Mouse (Mus musculus) lung, embryonic 14.5 days (tissue): ENCODE measurements at regions not wholly inside any gene's neighbourhood (a gene's known extent, or its start where the extent isn't known, plus 50 kb on each side); places are given as distances from the start of the nearest gene placed in this dataset.

ENCODE experiments used
- ATAC-seq: fragments of 200-750 bp; cut with Nextera tagmentation; 2 replicates; pipeline ENCODE4 v1.8.0; 2017; ENCODE audit warnings: mild to moderate bottlenecking, moderate TSS enrichment, moderate library complexity; ENCODE audit not compliant: insufficient read depth
- DNase-seq: peaks from one replicate; pipeline ENCODE4 v3.0.0-alpha.2; 2015
- H3K27ac ChIP-seq: fragments of 300-500 bp; sonication (generic); 2 replicates; pipeline ENCODE4 v1.5.1; 2014; ENCODE audit warnings: low read depth, mild to moderate bottlenecking, moderate library complexity
- H3K27me3 ChIP-seq: fragments of 300-500 bp; sonication (generic); 2 replicates; pipeline ENCODE4 v1.6.1; 2014; ENCODE audit warnings: low read length, control low read depth; ENCODE audit not compliant: insufficient read depth
- H3K36me3 ChIP-seq: fragments of 300-500 bp; sonication (generic); 2 replicates; pipeline ENCODE4 v1.6.1; 2014; ENCODE audit warnings: control low read depth; ENCODE audit not compliant: insufficient read depth
- H3K4me1 ChIP-seq: fragments of 300-500 bp; sonication (generic); 2 replicates; pipeline ENCODE4 v1.6.1; 2014; ENCODE audit warnings: antibody characterized with exemption, control low read depth; ENCODE audit not compliant: insufficient read depth
- H3K4me2 ChIP-seq: fragments of 300-500 bp; sonication (generic); 2 replicates; pipeline ENCODE4 v1.6.1; 2014; ENCODE audit warnings: mild to moderate bottlenecking
- H3K4me3 ChIP-seq: fragments of 300-500 bp; sonication (generic); 2 replicates; pipeline ENCODE4 v1.5.1; 2014; ENCODE audit warnings: low read depth, low read length
- H3K9ac ChIP-seq: fragments of 300-500 bp; sonication (generic); 2 replicates; pipeline ENCODE4 v1.6.1; 2014
- H3K9me3 ChIP-seq: fragments of 300-500 bp; sonication (generic); 2 replicates; pipeline ENCODE4 v1.6.1; 2016; ENCODE audit warnings: low read depth, low read length, control low read depth
- CTCF ChIP-seq: IDR thresholded peaks from 2 replicates; pipeline ENCODE4 v1.5.1; 2016; ENCODE audit warnings: antibody characterized with exemption, low read depth
- WGBS: fragments of 180-500 bp; shearing (Covaris S2); extraction: QIAGEN DNeasy Blood & Tissue Kit; methylation state at CpG from one replicate; pipeline ENCODE4 v1.1.7; 2014; 5-methylcytosine and 5-hydroxymethylcytosine counted together

DNA sequence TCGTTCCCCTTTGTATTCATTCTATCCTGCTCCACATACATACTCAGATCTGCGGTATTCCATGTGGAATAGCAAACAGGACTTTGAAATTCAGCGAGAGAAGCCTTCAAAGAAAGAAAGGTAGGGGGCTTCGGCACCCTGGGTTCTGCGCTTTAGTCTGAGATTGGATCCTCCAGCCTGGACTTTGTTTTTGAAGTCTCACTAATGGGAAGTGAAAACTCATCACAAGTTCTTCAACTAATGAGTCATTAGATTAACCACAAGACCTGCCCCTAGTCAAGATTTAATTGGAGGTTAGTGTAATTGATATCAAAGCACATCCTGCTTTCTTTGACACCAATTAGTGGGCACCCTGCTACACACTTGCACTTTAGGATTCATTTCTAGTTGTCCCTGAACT, 492.5 kb upstream of the Zfp960 start:
- WGBS: 61% methylated on average over 5 of the region's 5 CpGs
- Histone ChIP-seq H3K9ac (no peak overlapping the region), H3K4me2 (no peak overlapping the region), H3K4me3 (no peak overlapping the region), H3K36me3 (no peaks in the 10 kb centered on the region), H3K27ac (no peak overlapping the region), H3K9me3 (no peaks in the 10 kb centered on the region), H3K27me3 (no peaks in the 10 kb centered on the region), H3K4me1 (no peaks in the 10 kb centered on the region)
- no peak for TF ChIP-seq CTCF
- DNase-seq: no peak
- ATAC-seq: no peak

DNA sequence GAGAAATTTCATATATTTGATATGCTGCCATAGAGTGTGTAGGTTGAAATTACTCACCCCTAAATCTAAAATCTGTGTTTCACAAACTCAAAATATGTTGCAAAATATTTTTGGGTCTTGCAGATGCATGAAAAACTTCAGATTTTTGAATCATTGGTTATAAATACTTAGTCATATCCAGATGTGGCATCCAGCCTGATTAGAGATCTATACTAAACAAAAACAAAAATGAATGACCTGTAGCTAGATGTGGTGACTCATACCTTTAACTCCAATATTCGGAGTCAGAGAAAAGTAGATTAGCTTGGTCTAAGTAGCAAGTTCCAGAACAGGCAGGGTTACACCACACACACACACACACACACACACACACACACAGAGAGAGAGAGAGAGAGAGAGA, 475.1 kb upstream of the Zfp960 start:
- no peak for DNase-seq
- Histone ChIP-seq H3K9me3 (no peaks in the 10 kb centered on the region), H3K4me2 (no peak overlapping the region), H3K36me3 (no peaks in the 10 kb centered on the region), H3K27ac (no peak overlapping the region), H3K9ac (no peak overlapping the region), H3K27me3 (no peaks in the 10 kb centered on the region), H3K4me3 (no peak overlapping the region), H3K4me1 (no peaks in the 10 kb centered on the region)
- no peak for ATAC-seq
- no peak for TF ChIP-seq CTCF
- WGBS: 54% methylated on average over 1 of the region's 1 CpGs

DNA sequence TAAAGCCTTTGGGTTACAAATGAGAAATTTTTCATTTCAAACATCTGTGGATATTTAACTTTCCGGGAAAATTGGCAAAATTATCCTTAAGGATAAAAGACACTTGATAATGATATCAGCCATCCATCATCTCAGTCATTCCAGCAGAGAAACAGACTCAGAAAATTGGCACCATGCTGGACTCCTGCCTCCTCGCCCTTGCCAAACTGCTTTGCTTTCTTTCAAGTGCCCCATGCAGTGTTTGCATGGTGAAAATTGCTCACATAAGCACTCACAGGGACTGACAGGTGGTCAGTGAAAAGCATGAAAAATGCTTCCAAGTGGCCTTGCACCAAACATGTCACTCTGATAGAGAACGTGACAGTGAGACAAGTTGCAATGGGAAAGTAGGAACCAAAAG, 464.2 kb upstream of the Zfp960 start:
- no peak for TF ChIP-seq CTCF
- peak; percentile 1 for DNase-seq
- H3K9ac ChIP-seq: no peak overlapping the region
- H3K27ac ChIP-seq: no peak overlapping the region
- no peaks in the 10 kb centered on the region for H3K27me3 ChIP-seq
- H3K9me3 ChIP-seq: no peaks in the 10 kb centered on the region
- no peaks in the 10 kb centered on the region for H3K36me3 ChIP-seq
- ATAC-seq: no peak
- 0 out of 2 replicates have a peak, but pooled peaks cover 3% of the 10 kb centered on the region for H3K4me1 ChIP-seq
- 17% methylated on average over 3 of the region's 3 CpGs for WGBS
- no peak overlapping the region for H3K4me3 ChIP-seq
- H3K4me2 ChIP-seq: no peak overlapping the region

DNA sequence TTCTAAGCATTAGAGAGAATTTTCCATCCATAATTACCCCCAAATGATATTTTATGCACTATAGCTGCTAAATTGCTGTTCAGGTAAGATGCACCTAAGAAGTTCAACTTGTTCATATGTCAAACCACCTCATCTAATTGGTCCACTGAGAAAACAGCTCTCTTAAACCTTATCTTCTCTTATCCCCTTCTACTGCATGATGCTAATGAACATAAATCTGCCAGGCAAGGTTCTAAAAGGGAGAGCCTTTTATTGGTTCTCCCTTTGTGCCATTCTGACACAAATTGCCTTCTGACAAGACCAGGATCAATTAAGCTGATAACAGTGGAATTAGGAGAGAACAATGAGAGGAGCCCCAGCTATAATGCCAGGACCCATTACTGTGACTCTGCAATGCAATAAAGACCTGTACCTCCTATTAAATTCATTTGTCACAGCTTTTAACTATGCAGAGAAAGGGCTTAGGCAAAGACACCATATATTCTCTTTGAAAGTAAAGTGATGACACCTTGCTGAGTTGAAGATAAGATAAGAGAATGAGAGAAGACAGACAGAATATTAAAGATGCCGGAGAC, 451.4 kb upstream of the Zfp960 start:
- Histone ChIP-seq H3K9me3 (no peaks in the 10 kb centered on the region), H3K27me3 (no peaks in the 10 kb centered on the region), H3K4me1 (no peaks in the 10 kb centered on the region), H3K36me3 (no peaks in the 10 kb centered on the region), H3K4me2 (no peak overlapping the region), H3K27ac (no peak overlapping the region), H3K4me3 (no peak overlapping the region), H3K9ac (no peak overlapping the region)
- DNase-seq: no peak
- TF ChIP-seq CTCF: no peak
- no peak for ATAC-seq
- WGBS: 34% methylated on average over 1 of the region's 1 CpGs

DNA sequence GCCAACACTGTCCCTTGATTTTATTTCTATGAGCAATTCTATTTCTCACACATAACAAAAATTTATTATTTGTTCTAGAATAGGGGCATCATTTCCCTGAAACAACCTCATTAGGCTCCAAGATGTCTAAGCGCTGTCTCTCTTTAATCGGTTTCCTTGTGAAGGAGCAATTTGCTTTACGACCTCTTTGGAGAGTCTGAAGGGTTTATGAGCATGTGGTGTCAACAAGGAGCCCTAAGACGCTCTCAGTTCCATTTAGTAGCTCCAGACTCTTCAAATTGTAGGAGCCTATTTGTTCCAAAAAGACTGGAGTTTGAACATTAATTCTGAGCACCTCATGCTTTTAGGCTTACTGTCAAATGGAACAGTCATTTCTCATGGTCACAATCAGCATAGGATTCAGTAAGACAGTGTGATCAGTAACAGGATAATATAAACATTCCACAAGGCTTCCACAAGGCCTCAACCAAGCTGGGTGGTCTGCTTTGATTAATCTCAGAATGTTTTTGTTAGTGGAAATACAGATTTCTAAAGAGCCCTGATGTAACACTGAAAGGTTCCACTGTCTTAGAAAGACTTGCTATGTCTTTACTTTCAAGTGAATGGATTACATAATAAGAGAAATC, 441.9 kb upstream of the Zfp960 start:
- H3K27ac ChIP-seq: no peak overlapping the region
- H3K9me3 ChIP-seq: no peaks in the 10 kb centered on the region
- ATAC-seq (no peak), DNase-seq (peak; percentile 9)
- no peak for TF ChIP-seq CTCF
- no peaks in the 10 kb centered on the region for H3K27me3 ChIP-seq
- H3K36me3 ChIP-seq: no peaks in the 10 kb centered on the region
- H3K4me3 ChIP-seq: no peak overlapping the region
- H3K4me1 ChIP-seq: no peaks in the 10 kb centered on the region
- H3K4me2 ChIP-seq: no peak overlapping the region
- H3K9ac ChIP-seq: no peak overlapping the region
- 37% methylated on average over 4 of the region's 4 CpGs for WGBS

DNA sequence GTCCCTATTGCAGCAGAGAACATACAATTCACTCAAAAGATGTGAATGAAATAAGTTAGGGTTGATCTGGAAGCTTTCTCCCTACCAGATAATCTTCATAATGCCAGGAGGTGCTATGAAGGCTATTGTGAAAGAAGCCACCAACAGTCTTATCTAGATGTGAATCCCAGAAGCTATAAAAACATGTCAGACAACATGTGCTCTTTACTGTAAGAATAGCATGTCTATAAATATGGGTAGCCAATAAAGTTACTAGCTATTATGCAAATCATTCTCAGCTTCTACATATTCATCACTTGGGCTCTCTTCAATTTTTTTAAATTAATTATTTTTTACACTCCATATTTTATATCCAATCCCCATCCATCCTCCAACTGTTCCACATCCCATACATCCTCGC, 434.1 kb upstream of the Zfp960 start:
- 44% methylated on average over 1 of the region's 1 CpGs for WGBS
- no peak for ATAC-seq
- no peaks in the 10 kb centered on the region for H3K27me3 ChIP-seq
- H3K36me3 ChIP-seq: no peaks in the 10 kb centered on the region
- H3K4me3 ChIP-seq: no peak overlapping the region
- H3K4me1 ChIP-seq: no peaks in the 10 kb centered on the region
- DNase-seq: no peak
- no peak overlapping the region for H3K4me2 ChIP-seq
- no peaks in the 10 kb centered on the region for H3K9me3 ChIP-seq
- H3K27ac ChIP-seq: no peak overlapping the region
- no peak overlapping the region for H3K9ac ChIP-seq
- TF ChIP-seq CTCF: no peak

DNA sequence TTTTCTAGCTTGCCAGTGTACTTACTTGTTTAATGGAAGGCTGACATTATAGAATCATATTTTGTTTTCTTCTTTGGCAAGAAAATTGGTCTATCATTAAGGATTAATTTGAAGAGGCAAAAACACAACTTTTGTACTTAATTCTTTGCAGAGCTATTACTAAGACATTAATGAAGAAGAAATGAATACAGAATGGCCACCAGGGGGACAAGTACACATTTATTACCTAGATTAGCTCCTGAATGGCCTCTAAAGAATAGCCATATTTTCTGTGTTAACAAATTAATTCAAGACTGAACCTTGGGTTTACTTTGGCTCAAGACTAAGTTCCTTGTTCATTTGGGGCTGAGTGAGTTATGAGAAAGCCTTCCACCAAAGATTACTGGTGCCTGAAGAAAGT, 430.5 kb upstream of the Zfp960 start:
- Histone ChIP-seq H3K9ac (no peak overlapping the region), H3K4me1 (no peaks in the 10 kb centered on the region), H3K9me3 (no peaks in the 10 kb centered on the region), H3K36me3 (no peaks in the 10 kb centered on the region), H3K27me3 (no peaks in the 10 kb centered on the region), H3K4me3 (no peak overlapping the region), H3K4me2 (no peak overlapping the region), H3K27ac (no peak overlapping the region)
- peak; percentile 9 for DNase-seq
- no peak for ATAC-seq
- TF ChIP-seq CTCF: no peak

DNA sequence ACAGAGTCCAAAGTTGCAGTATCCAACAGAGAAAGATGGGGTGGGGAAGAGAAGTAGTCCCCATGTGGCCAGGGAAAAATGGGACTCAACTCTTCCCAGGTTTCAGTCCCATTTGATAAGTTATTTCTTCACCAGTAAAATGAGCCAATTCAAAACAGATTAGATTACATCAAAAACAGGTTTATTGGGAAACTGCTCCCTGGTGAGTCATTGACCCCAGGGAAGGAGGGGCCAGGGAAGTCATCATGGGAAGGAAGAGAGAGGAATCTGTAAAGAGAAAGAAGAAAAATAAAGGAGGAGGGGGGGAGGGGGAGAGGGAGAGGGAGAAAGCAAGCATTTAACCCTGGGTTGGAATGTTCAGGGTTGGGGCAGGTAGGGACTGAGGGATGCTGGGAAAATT, 426.4 kb upstream of the Zfp960 start:
- ATAC-seq: no peak

More for the DNA sequence above, 426.4 kb upstream of the Zfp960 start:
- Histone ChIP-seq H3K27ac (no peak overlapping the region), H3K4me2 (no peak overlapping the region), H3K4me3 (no peak overlapping the region), H3K4me1 (no peaks in the 10 kb centered on the region), H3K36me3 (no peaks in the 10 kb centered on the region), H3K9me3 (no peaks in the 10 kb centered on the region), H3K9ac (no peak overlapping the region), H3K27me3 (no peaks in the 10 kb centered on the region)
- no peak for DNase-seq
- TF ChIP-seq CTCF: no peak
